Comparison of ENCODE assay signal across 10 mouse cellular contexts in the genomic region with DNA sequence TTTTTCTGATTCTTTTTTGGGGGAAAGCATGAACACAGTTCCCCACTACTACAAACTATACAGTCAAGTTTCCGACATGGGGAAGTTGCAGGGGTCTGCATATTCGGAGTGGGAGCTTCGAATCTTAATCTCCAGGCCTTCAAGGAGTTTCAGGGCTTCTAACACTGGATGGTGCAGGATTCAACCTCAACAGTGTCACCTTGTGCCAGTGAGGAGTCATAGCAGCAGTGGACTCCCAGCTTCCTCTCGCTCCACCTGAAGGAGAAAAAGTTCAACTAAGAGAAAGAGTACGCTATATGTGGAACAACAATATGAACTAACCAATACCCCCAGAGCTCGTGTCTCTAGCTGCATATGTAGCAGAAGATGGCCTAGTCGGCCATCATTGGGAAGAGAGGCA. TPM values are rescaled to one million over a fixed set of nuclear protein-coding genes. Genes with fewer than 3 reads are reported as not detected.
DNase-seq lines count a peak whose midpoint lies in the region; ATAC-seq and TF ChIP-seq lines count a peak whose summit lies in the region.
"Had no signal": no experiment of that assay in that cellular context is flagged by ENCODE, and none has a peak within 500 bp of the region (broad histone marks: within the 10 kb centered on the region; RNA-seq: fewer than 3 reads in every experiment).

No protein-coding gene starts in this region.

- no peaks in the 10 kb centered on the region for H3K9me3 ChIP-seq in forebrain, postnatal 0 days (ENCODE audit: low read length)
- H3K9me3 ChIP-seq in forebrain, embryonic 15.5 days, result no peaks in the 10 kb centered on the region
- H3K9me3 ChIP-seq: heart, embryonic 15.5 days had no signal

- H3K4me1 ChIP-seq in forebrain, postnatal 0 days (ENCODE audit: insufficient read depth), result no peaks in the 10 kb centered on the region
- H3K4me1 ChIP-seq in forebrain, embryonic 15.5 days, result no peaks in the 10 kb centered on the region
- H3K4me1 ChIP-seq: heart, embryonic 15.5 days had no signal

- ATAC-seq in forebrain, postnatal 0 days, result no peak
- ATAC-seq in forebrain, embryonic 15.5 days (replicated peaks), result no peak

- H3K4me3 ChIP-seq in forebrain, postnatal 0 days (ENCODE audit: low read depth, low read length), result no peak overlapping the region
- H3K4me3 ChIP-seq in forebrain, embryonic 15.5 days, result no peak overlapping the region
- H3K4me3 ChIP-seq: heart, embryonic 15.5 days; myocyte had no signal

- H3K4me2 ChIP-seq in forebrain, postnatal 0 days (ENCODE audit: low read depth), result no peak overlapping the region
- no peak overlapping the region for H3K4me2 ChIP-seq in forebrain, embryonic 15.5 days (replicated peaks)
- H3K4me2 ChIP-seq: heart, embryonic 15.5 days had no signal

- TF ChIP-seq CTCF in forebrain, postnatal 0 days (IDR thresholded peaks at IDR 0.05; ENCODE audit: low read depth), result peak; percentile 59

- intact Hi-C loops in gastrocnemius, postnatal 14 days (cut with DNase I; ENCODE audit: low total_unique reads), result loop anchor here (2.0 to 10.0 kb wide), 2 partner anchors 93 to 223 kb away; partner anchors contain the start of gene Rce1

- H3K36me3 ChIP-seq in forebrain, postnatal 0 days (ENCODE audit: insufficient read depth), result no peaks in the 10 kb centered on the region
- no peaks in the 10 kb centered on the region for H3K36me3 ChIP-seq in forebrain, embryonic 15.5 days
- H3K36me3 ChIP-seq: heart, embryonic 15.5 days had no signal

- no peaks in the 10 kb centered on the region for H3K27me3 ChIP-seq in forebrain, postnatal 0 days (ENCODE audit: insufficient read depth, low read length)
- no peaks in the 10 kb centered on the region for H3K27me3 ChIP-seq in forebrain, embryonic 15.5 days

- DNase-seq in forebrain, postnatal 0 days, result peak; percentile 14
- peak; percentile 35 for DNase-seq in A20 (ENCODE audit: low read depth, low spot score)
- peak; percentile 69 for DNase-seq in adipocyte (ENCODE audit: low spot score)
- peak; percentile 29 to 53 for DNase-seq in lung, adult 18-20 months
- no peak for DNase-seq in c-Kit-positive CD71-positive TER-119-positive erythroid progenitor cells, embryonic 14.5 days (ENCODE audit: low spot score)
- DNase-seq in gastrocnemius, postnatal 14 days, result no peak
- DNase-seq in ovary, postnatal 10 days (ENCODE audit: low spot score), result no peak

- WGBS in forebrain, postnatal 0 days, result 34% methylated on average over 7 of the region's 7 CpGs
- 35% methylated on average over 7 of the region's 7 CpGs for WGBS in forebrain, embryonic 15.5 days

- H3K9ac ChIP-seq in forebrain, postnatal 0 days, result no peak overlapping the region
- H3K9ac ChIP-seq in forebrain, embryonic 15.5 days (replicated peaks), result no peak overlapping the region
- H3K9ac ChIP-seq: heart, embryonic 15.5 days had no signal

- H3K27ac ChIP-seq in forebrain, postnatal 0 days (ENCODE audit: low read depth, low read length), result no peak overlapping the region
- no peak overlapping the region for H3K27ac ChIP-seq in forebrain, embryonic 15.5 days (replicated peaks)
- H3K27ac ChIP-seq: heart, embryonic 15.5 days had no signal

RNA-seq across cellular contexts. Expression of gene Ctsf, which starts 7.4 kb away (rescaled TPM):
- total RNA-seq in forebrain, postnatal 0 days (2014; rRNA removed), result 81.0 and 117 TPM in 2 replicates
- polyA plus RNA-seq in forebrain, postnatal 0 days (2015; fragmentation: Nextera tagmentation; extraction: Ambion mirVana), result 74.7 and 79.4 TPM in 2 replicates
- 56.8 and 61.7 TPM in 2 replicates for polyA plus RNA-seq in forebrain, embryonic 15.5 days (2015; fragmentation: Nextera tagmentation; extraction: Ambion mirVana)
- total RNA-seq in gastrocnemius, postnatal 14 days (2021), result 10 to 100 TPM; 29.5 to 38.2 TPM

RNA-seq across cellular contexts. Expression of gene Ccdc87, which starts 8.3 kb away (rescaled TPM):
- total RNA-seq in forebrain, postnatal 0 days (2014; rRNA removed), result 0.92 and 1.1 TPM in 2 replicates
- 0.80 and 1.2 TPM in 2 replicates for polyA plus RNA-seq in forebrain, postnatal 0 days (2015; fragmentation: Nextera tagmentation; extraction: Ambion mirVana)
- 0.41 and 0.74 TPM in 2 replicates for polyA plus RNA-seq in forebrain, embryonic 15.5 days (2015; fragmentation: Nextera tagmentation; extraction: Ambion mirVana)
- total RNA-seq in gastrocnemius, postnatal 14 days (2021), result not detected

RNA-seq across cellular contexts. Expression of gene Ccs, which starts 8.4 kb away (rescaled TPM):
- 27.3 and 35.4 TPM in 2 replicates for total RNA-seq in forebrain, postnatal 0 days (2014; rRNA removed)
- polyA plus RNA-seq in forebrain, postnatal 0 days (2015; fragmentation: Nextera tagmentation; extraction: Ambion mirVana), result 41.7 and 44.3 TPM in 2 replicates
- 36.9 and 39.6 TPM in 2 replicates for polyA plus RNA-seq in forebrain, embryonic 15.5 days (2015; fragmentation: Nextera tagmentation; extraction: Ambion mirVana)
- 10 to 100 TPM; 31.4 to 34.1 TPM for total RNA-seq in gastrocnemius, postnatal 14 days (2021)

RNA-seq across cellular contexts. Expression of gene Actn3, which starts 30.2 kb away (rescaled TPM):
- total RNA-seq in forebrain, postnatal 0 days (2014; rRNA removed), result 2.6 and 5.1 TPM in 2 replicates
- polyA plus RNA-seq in forebrain, postnatal 0 days (2015; fragmentation: Nextera tagmentation; extraction: Ambion mirVana), result 1.8 and 2.2 TPM in 2 replicates
- 0.73 and 0.84 TPM in 2 replicates for polyA plus RNA-seq in forebrain, embryonic 15.5 days (2015; fragmentation: Nextera tagmentation; extraction: Ambion mirVana)
- total RNA-seq in gastrocnemius, postnatal 14 days (2021), result 1,000 to 10,000 TPM; 5,946 to 6,289 TPM

RNA-seq across cellular contexts. Expression of gene Zdhhc24, which starts 31.0 kb away (rescaled TPM):
- 22.2 and 24.1 TPM in 2 replicates for total RNA-seq in forebrain, postnatal 0 days (2014; rRNA removed)
- polyA plus RNA-seq in forebrain, postnatal 0 days (2015; fragmentation: Nextera tagmentation; extraction: Ambion mirVana), result 9.1 and 15.2 TPM in 2 replicates
- 21.3 and 22.7 TPM in 2 replicates for polyA plus RNA-seq in forebrain, embryonic 15.5 days (2015; fragmentation: Nextera tagmentation; extraction: Ambion mirVana)
- 1 to 10 TPM; 3.3 to 3.7 TPM for total RNA-seq in gastrocnemius, postnatal 14 days (2021)

Comparison
In these comparisons a context has a peak if more than half of its experiments do, and no peak if none do; other contexts are left out.
1. DNase-seq: peak in forebrain, postnatal 0 days (single experiment), A20 (single experiment), adipocyte (single experiment) and lung, adult 18-20 months (2 of 2); none in c-Kit-positive CD71-positive TER-119-positive erythroid progenitor cells, embryonic 14.5 days (single experiment), gastrocnemius, postnatal 14 days (single experiment) and ovary, postnatal 10 days (single experiment).